Mouse (Mus musculus) adipose tissue, adult 10 weeks (tissue): ENCODE results near the gene Bub3. TPM values are rescaled to one million over a fixed set of nuclear protein-coding genes. Genes with fewer than 3 reads are reported as not detected.

ENCODE experiments used
- polyA plus RNA-seq: library from polyadenylated mRNA; stranded (reverse); fragments of 350-450 nt; fragmentation: Illumina TruSeq; extraction: RNeasy Lipid Tissue Mini Kit (QIAGEN cat#74804); gene quantifications from one replicate; pipeline ENCODE4 v1.2.3, GENCODE M21; 2014; ENCODE audit warnings: low read depth, low replicate concordance

Gene Bub3
- polyA plus RNA-seq, result 40.4 TPM

DNA sequence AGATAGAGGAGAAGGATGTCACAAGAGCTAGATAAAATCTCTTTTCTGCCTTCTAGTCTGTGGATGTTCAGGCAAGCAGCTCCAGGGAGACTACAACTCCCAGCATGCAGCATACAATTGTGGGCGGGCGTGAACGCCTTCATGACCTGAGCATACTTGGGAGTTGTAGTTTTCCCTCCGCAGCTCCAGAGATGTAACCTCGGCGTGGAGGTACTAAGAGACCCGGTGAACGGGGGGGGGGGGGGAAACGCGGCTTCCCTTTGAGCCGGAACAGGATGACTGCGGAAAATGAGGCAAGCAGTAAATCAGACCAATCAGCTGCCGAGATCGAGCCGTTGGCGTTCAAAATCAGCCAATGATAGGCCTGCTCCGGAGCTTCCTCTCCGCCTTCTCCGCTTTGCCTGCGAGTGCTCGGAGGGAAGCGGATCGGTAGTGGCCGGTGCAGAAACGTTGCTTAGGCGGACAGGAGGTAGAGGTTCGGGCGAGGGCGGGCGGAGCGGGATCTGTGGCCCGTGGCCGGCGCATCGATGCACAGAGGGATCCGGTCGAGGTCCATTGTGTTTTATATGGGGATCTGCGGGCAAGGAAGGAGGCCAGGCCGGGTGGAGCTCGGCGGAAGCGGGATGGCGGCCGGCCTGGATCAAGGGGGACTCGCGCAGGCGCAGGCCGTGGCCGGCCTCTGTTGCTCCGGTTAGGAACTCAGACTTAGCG, at the start of gene Bub3:
Bub3 (plus strand) TSS at position 237 of the 711 bp plus-strand sequence.

DNA sequence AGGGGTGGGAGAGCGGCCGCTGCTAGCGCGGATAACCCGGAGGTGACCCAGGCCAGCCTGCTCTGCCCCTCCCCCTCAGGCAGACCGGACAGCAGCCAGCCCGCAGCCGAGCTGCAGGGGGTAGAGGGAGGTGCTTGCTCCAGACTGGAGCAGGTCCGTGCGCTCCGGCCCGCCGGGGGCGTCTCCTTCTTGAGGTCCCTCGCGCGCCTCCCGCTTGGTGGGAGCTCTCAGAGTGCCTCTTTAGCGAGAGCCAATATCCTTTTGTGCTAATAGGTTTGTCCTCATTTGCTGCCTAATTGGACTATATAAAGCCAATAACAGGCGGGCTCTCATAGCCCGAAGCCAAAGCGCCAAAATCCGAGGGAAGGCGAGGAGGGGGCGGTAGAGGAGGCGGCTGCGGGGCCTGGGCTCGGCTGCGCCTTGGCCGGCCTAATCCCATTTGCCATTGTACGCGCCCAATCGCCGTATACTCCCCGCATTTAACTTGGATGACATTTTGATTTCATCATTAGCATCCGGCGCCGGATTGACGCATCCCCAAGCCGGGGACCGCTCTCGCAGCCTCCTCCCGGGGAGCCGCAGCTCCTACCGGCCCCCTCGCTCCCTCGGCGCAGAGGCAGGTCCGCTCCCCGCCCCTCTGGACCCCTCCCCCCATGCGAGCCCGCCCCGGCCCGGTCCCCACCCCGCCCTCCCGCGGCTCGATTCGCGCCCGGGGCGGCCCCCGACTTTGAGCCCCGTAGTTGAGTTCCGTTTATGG, 17.7 kb upstream of the Bub3 start, which contains the start of gene Hmx3:
Hmx3 (plus strand) TSS at position 753 of the 757 bp plus-strand sequence.

GRCm38 (mm10) chr7:131548473-131548872, 11.5 kb upstream of the Bub3 start, which contains the start of gene Hmx2:
TSS of gene Hmx2 (plus strand) at chr7:131548773.

Other genes with a start within 250 kb of the Bub3 start
- 2,087 TPM for gene Cuzd1, start 237.9 kb upstream of the Bub3 start, polyA plus RNA-seq
- gene Fam24b, start 230.7 kb upstream of the Bub3 start, polyA plus RNA-seq, result 8.0 TPM
- gene Fam24a, start 226.4 kb upstream of the Bub3 start, polyA plus RNA-seq, result 3.3 TPM
- gene 2310057M21Rik, start 197.5 kb upstream of the Bub3 start, polyA plus RNA-seq, result 5.9 TPM
- 29.7 TPM for gene Pstk, start 189.1 kb upstream of the Bub3 start, polyA plus RNA-seq
- 16.2 TPM for gene Ikzf5, start 149.7 kb upstream of the Bub3 start, polyA plus RNA-seq
- 145 TPM for gene Acadsb, start 149.6 kb upstream of the Bub3 start, polyA plus RNA-seq
- not detected for gene Hmx3, start 17.4 kb upstream of the Bub3 start, polyA plus RNA-seq
- not detected for gene Hmx2, start 11.4 kb upstream of the Bub3 start, polyA plus RNA-seq